Mouse (Mus musculus) spleen, adult 2 months (tissue): ENCODE measurements around the gene Myf6.

Experiments
- CTCF ChIP-seq: fragments of 200-500 bp; IDR thresholded peaks from 2 replicates; pipeline ENCODE4 v1.5.1; 2011; ENCODE audit warnings: mild to moderate bottlenecking, inconsistent platforms; ENCODE audit not compliant: insufficient read depth, insufficient read length, insufficient replicate concordance; ENCODE audit errors: extremely low read depth
- POLR2A ChIP-seq: fragments of 200-500 bp; IDR thresholded peaks from 2 replicates; pipeline ENCODE4 v1.6.1; 2011; ENCODE audit warnings: low read depth, low read length, inconsistent platforms

DNA sequence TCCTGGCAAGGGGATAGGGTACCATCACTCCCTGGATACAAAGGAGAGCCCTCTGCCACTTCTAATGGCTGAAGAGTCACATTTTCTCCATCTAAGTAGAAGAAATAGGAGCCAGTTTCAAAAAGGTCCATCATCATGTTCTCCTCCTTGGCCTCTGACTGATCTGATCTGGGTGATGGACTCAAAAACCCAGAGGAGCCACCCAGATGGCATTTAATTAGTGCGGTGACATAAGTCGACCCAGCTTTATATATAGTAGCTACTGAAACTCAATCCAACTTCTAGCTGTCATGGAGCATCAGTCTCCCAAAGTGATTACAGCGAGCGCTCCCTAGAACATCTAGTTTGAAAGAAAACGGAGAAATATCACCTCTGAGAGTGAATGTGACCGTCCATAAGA is at the start of gene Myf6:
- TF ChIP-seq CTCF, result no peak
- no peak for TF ChIP-seq POLR2A
